Mouse (Mus musculus): ENCODE data around the gene Fank1. TPM values are rescaled to one million over a fixed set of nuclear protein-coding genes. Genes with fewer than 3 reads are reported as not detected.

Gene Fank1
- polyA plus RNA-seq, 1 experiment, result 0.47 TPM

DNA sequence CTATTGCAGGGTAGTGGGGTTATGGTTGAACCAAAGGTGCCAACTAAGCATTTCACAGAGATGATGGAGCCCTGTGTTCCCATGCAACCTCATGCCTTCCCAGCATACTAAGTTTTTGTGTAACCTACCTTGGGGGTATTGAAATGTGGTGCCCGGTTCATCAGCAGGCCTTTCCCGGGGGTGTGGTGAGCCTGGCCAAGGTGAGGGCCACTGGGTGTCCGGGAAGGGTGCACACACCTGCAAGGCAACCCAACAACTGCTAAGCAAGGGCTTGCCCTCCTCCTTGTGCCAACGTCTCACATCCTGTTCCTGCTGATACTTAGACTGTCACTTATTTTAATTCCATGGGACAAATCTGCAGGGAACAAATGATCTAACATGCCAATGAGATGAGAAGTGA, 132.3 kb downstream of the Fank1 start:
- Histone ChIP-seq H3K36me3 (ENCODE audit: control insufficient read depth, insufficient read depth) (no peaks in the 10 kb centered on the region), H3K79me3 (ENCODE audit: low read depth) (no peaks in the 10 kb centered on the region), H3K27me3 (ENCODE audit: control insufficient read depth, insufficient read depth, insufficient read length) (no peaks in the 10 kb centered on the region), H3K4me3 (ENCODE audit: insufficient read depth, poor library complexity, severe bottlenecking) (no peak overlapping the region), H3ac (ENCODE audit: control insufficient read depth, insufficient read length, low read depth) (no peak overlapping the region), H3K79me2 (ENCODE audit: control insufficient read depth, insufficient read depth) (no peaks in the 10 kb centered on the region)
- no peak for TF ChIP-seq USF1 (IDR thresholded peaks at IDR 0.05; ENCODE audit: low read depth)
- TF ChIP-seq FOSL1 (IDR thresholded peaks at IDR 0.05; ENCODE audit: insufficient read depth, low read length, poor library complexity, severe bottlenecking), result no peak
- TF ChIP-seq CEBPB (IDR thresholded peaks at IDR 0.05; ENCODE audit: low read depth), result no peak
- TF ChIP-seq MYOG (IDR thresholded peaks at IDR 0.05; ENCODE audit: control insufficient read depth, extremely low read depth, insufficient read length), result no peak
- no peak for TF ChIP-seq CTCF (IDR thresholded peaks at IDR 0.05; ENCODE audit: control insufficient read depth, insufficient read depth, insufficient read length)
- TF ChIP-seq MYOD1 (IDR thresholded peaks at IDR 0.05; ENCODE audit: control insufficient read depth, insufficient read length, low read depth), result no peak
- no peak for TF ChIP-seq MAX (IDR thresholded peaks at IDR 0.05)

- Histone ChIP-seq H3K4me3 (ENCODE audit: insufficient read depth, poor library complexity, severe bottlenecking) (no peak overlapping the region), H3ac (ENCODE audit: control insufficient read depth, insufficient read length, low read depth) (no peak overlapping the region), H3K79me2 (ENCODE audit: control insufficient read depth, insufficient read depth) (no peaks in the 10 kb centered on the region), H3K27me3 (ENCODE audit: control insufficient read depth, insufficient read depth, insufficient read length) (no peaks in the 10 kb centered on the region), H3K79me3 (ENCODE audit: low read depth) (no peaks in the 10 kb centered on the region), H3K36me3 (ENCODE audit: control insufficient read depth, insufficient read depth) (no peaks in the 10 kb centered on the region)
- TF ChIP-seq CTCF (IDR thresholded peaks at IDR 0.05; ENCODE audit: control insufficient read depth, insufficient read depth, insufficient read length) (no peak), CEBPB (IDR thresholded peaks at IDR 0.05; ENCODE audit: low read depth) (no peak)
Observed at GRCm38 (mm10) chr7:133909833-133910375, 133.2 kb downstream of the Fank1 start.

- H3K36me3 ChIP-seq (ENCODE audit: control insufficient read depth, insufficient read depth), result no peaks in the 10 kb centered on the region
- H3K79me3 ChIP-seq (ENCODE audit: low read depth), result no peaks in the 10 kb centered on the region
- TF ChIP-seq MYOD1 (IDR thresholded peaks at IDR 0.05; ENCODE audit: control insufficient read depth, insufficient read length, low read depth) (no peak), CTCF (IDR thresholded peaks at IDR 0.05; ENCODE audit: control insufficient read depth, insufficient read depth, insufficient read length) (no peak), MAX (IDR thresholded peaks at IDR 0.05) (no peak), USF1 (IDR thresholded peaks at IDR 0.05; ENCODE audit: low read depth) (no peak), FOSL1 (IDR thresholded peaks at IDR 0.05; ENCODE audit: insufficient read depth, low read length, poor library complexity, severe bottlenecking) (no peak), CEBPB (IDR thresholded peaks at IDR 0.05; ENCODE audit: low read depth) (no peak), MYOG (IDR thresholded peaks at IDR 0.05; ENCODE audit: control insufficient read depth, extremely low read depth, insufficient read length) (no peak)
- H3K4me3 ChIP-seq (ENCODE audit: insufficient read depth, poor library complexity, severe bottlenecking), result no peak overlapping the region
- H3K79me2 ChIP-seq (ENCODE audit: control insufficient read depth, insufficient read depth), result no peaks in the 10 kb centered on the region
- no peak overlapping the region for H3ac ChIP-seq (ENCODE audit: control insufficient read depth, insufficient read length, low read depth)
- no peaks in the 10 kb centered on the region for H3K27me3 ChIP-seq (ENCODE audit: control insufficient read depth, insufficient read depth, insufficient read length)
Observed at GRCm38 (mm10) chr7:133911881-133912280, 135.2 kb downstream of the Fank1 start.

- no peaks in the 10 kb centered on the region for H3K27me3 ChIP-seq (ENCODE audit: control insufficient read depth, insufficient read depth, insufficient read length)
- H3K79me3 ChIP-seq (ENCODE audit: low read depth), result no peaks in the 10 kb centered on the region
- no peak overlapping the region for H3ac ChIP-seq (ENCODE audit: control insufficient read depth, insufficient read length, low read depth)
- H3K4me3 ChIP-seq (ENCODE audit: insufficient read depth, poor library complexity, severe bottlenecking), result no peak overlapping the region
- no peaks in the 10 kb centered on the region for H3K79me2 ChIP-seq (ENCODE audit: control insufficient read depth, insufficient read depth)
- no peaks in the 10 kb centered on the region for H3K36me3 ChIP-seq (ENCODE audit: control insufficient read depth, insufficient read depth)
- TF ChIP-seq CEBPB (IDR thresholded peaks at IDR 0.05; ENCODE audit: low read depth), result no peak
- TF ChIP-seq USF1 (IDR thresholded peaks at IDR 0.05; ENCODE audit: low read depth), result no peak
- no peak for TF ChIP-seq MYOD1 (IDR thresholded peaks at IDR 0.05; ENCODE audit: control insufficient read depth, insufficient read length, low read depth)
- TF ChIP-seq MAX (IDR thresholded peaks at IDR 0.05), result no peak
- no peak for TF ChIP-seq FOSL1 (IDR thresholded peaks at IDR 0.05; ENCODE audit: insufficient read depth, low read length, poor library complexity, severe bottlenecking)
Observed at GRCm38 (mm10) chr7:133916230-133916629, 139.6 kb downstream of the Fank1 start.

DNA sequence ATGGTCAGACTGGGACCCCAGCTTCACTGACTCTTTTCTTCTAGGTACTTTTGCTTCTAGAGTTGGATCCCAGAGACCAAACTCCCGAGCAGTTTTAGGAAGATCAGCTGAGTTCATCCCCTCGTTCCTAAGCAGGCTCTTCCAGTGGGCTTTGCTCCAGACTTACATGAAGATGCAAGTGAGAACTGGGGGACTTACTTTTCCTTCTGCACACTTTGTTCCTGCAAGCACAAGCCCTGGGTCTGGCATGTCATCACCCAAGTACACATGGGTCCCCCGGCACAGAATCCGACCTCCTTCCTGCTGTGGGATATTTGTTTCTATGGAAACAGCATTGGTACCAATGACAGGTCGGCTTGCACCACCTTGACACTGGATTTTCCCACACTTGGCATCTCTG, 142.6 kb downstream of the Fank1 start:
- H3K79me3 ChIP-seq (ENCODE audit: low read depth), result no peaks in the 10 kb centered on the region
- no peaks in the 10 kb centered on the region for H3K36me3 ChIP-seq (ENCODE audit: control insufficient read depth, insufficient read depth)
- H3K4me3 ChIP-seq (ENCODE audit: insufficient read depth, poor library complexity, severe bottlenecking), result no peak overlapping the region
- H3K79me2 ChIP-seq (ENCODE audit: control insufficient read depth, insufficient read depth), result no peaks in the 10 kb centered on the region
- no peak for TF ChIP-seq MYOG (IDR thresholded peaks at IDR 0.05; ENCODE audit: control insufficient read depth, extremely low read depth, insufficient read length)
- TF ChIP-seq USF1 (IDR thresholded peaks at IDR 0.05; ENCODE audit: low read depth), result no peak
- no peak for TF ChIP-seq MAX (IDR thresholded peaks at IDR 0.05)
- TF ChIP-seq CTCF (IDR thresholded peaks at IDR 0.05; ENCODE audit: control insufficient read depth, insufficient read depth, insufficient read length), result no peak
- no peak for TF ChIP-seq MYOD1 (IDR thresholded peaks at IDR 0.05; ENCODE audit: control insufficient read depth, insufficient read length, low read depth)
- TF ChIP-seq CEBPB (IDR thresholded peaks at IDR 0.05; ENCODE audit: low read depth), result no peak
- no peak for TF ChIP-seq FOSL1 (IDR thresholded peaks at IDR 0.05; ENCODE audit: insufficient read depth, low read length, poor library complexity, severe bottlenecking)
- H3ac ChIP-seq (ENCODE audit: control insufficient read depth, insufficient read length, low read depth), result no peak overlapping the region
- H3K27me3 ChIP-seq (ENCODE audit: control insufficient read depth, insufficient read depth, insufficient read length), result no peaks in the 10 kb centered on the region

GRCm38 (mm10) chr7:133919918-133920317, 143.3 kb downstream of the Fank1 start:
- H3K79me2 ChIP-seq (ENCODE audit: control insufficient read depth, insufficient read depth), result no peaks in the 10 kb centered on the region
- no peaks in the 10 kb centered on the region for H3K79me3 ChIP-seq (ENCODE audit: low read depth)
- no peaks in the 10 kb centered on the region for H3K27me3 ChIP-seq (ENCODE audit: control insufficient read depth, insufficient read depth, insufficient read length)
- H3K36me3 ChIP-seq (ENCODE audit: control insufficient read depth, insufficient read depth), result no peaks in the 10 kb centered on the region
- TF ChIP-seq MAX (IDR thresholded peaks at IDR 0.05), result no peak
- TF ChIP-seq CEBPB (IDR thresholded peaks at IDR 0.05; ENCODE audit: low read depth), result no peak
- TF ChIP-seq MYOD1 (IDR thresholded peaks at IDR 0.05; ENCODE audit: control insufficient read depth, insufficient read length, low read depth), result no peak
- TF ChIP-seq USF1 (IDR thresholded peaks at IDR 0.05; ENCODE audit: low read depth), result no peak
- no peak for TF ChIP-seq FOSL1 (IDR thresholded peaks at IDR 0.05; ENCODE audit: insufficient read depth, low read length, poor library complexity, severe bottlenecking)
- TF ChIP-seq CTCF (IDR thresholded peaks at IDR 0.05; ENCODE audit: control insufficient read depth, insufficient read depth, insufficient read length), result no peak
- TF ChIP-seq MYOG (IDR thresholded peaks at IDR 0.05; ENCODE audit: control insufficient read depth, extremely low read depth, insufficient read length), result no peak
- H3K4me3 ChIP-seq (ENCODE audit: insufficient read depth, poor library complexity, severe bottlenecking), result no peak overlapping the region
- no peak overlapping the region for H3ac ChIP-seq (ENCODE audit: control insufficient read depth, insufficient read length, low read depth)
